Mouse (Mus musculus): ENCODE data around the gene Tmtc2. TPM values are rescaled to one million over a fixed set of nuclear protein-coding genes. Genes with fewer than 3 reads are reported as not detected.

Gene Tmtc2
- polyA plus RNA-seq, 1 experiment from 2014 or later, result 5.4 TPM

DNA sequence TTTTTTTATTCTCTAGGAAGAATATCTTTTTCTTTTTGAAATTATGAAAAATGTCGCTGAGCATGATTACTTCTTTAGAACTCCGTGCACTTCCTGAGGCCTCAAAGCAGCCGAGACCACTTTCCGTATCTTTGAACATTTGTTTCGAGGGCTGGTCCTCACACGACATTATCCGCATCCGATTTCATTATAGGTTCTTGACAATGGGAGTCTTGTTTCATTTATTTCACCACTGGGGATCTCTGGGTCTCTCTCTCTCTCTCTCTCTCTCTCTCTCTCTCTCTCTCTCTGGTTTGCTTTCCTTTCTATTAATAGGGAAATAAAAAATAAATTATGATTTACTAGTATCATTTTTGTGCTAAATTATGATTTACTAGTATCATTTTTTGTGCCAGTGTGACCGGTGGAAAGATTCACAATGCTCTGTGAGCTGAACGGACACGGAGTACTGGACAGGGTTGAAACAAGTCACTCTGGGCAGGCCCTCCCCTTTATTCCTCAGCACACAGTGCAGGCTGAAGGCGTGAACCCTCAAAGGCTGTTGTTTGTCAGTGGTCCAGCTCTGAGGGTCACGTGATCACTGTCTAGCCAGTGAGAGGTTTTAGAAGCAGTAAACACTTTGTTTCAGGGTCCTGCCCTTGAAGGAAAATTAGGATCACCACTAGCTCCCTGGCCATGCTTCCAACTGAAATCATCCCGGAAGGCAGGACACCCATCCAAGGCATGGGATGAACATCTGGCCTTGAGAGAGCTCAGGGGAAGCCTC, 84.1 kb downstream of the Tmtc2 start:
- H3K4me2 ChIP-seq (ENCODE audit: low read depth, low read length), result no peak overlapping the region
- H3K27ac ChIP-seq (ENCODE audit: low read length), result no peak overlapping the region
- 79% methylated on average over 14 of the region's 14 CpGs for WGBS
- no peaks in the 10 kb centered on the region for H3K27me3 ChIP-seq (replicated peaks; ENCODE audit: control insufficient read depth, insufficient read depth, low read length)
- no peaks in the 10 kb centered on the region for H3K9me3 ChIP-seq (ENCODE audit: control insufficient read depth, low read length)
- H3K4me3 ChIP-seq (ENCODE audit: low read length), result no peak overlapping the region
- ATAC-seq, result no peak
- no peak overlapping the region for H3K9ac ChIP-seq (ENCODE audit: low read depth, low read length)
- H3K4me1 ChIP-seq (ENCODE audit: control insufficient read depth, insufficient read depth, low read length), result peaks cover 5% of the 10 kb centered on the region; the same call in 1 of the 2 replicates
- H3K36me3 ChIP-seq (ENCODE audit: control insufficient read depth, insufficient read depth, low read length), result no peaks in the 10 kb centered on the region

GRCm38 (mm10) chr10:105486977-105487376, 87.3 kb downstream of the Tmtc2 start:
- Histone ChIP-seq H3K4me1 (ENCODE audit: control insufficient read depth, insufficient read depth, low read length) (no peaks in the 10 kb centered on the region), H3K9ac (ENCODE audit: low read depth, low read length) (no peak overlapping the region), H3K27ac (ENCODE audit: low read length) (no peak overlapping the region), H3K4me3 (ENCODE audit: low read length) (no peak overlapping the region), H3K36me3 (ENCODE audit: control insufficient read depth, insufficient read depth, low read length) (no peaks in the 10 kb centered on the region), H3K9me3 (ENCODE audit: control insufficient read depth, low read length) (no peaks in the 10 kb centered on the region), H3K27me3 (replicated peaks; ENCODE audit: control insufficient read depth, insufficient read depth, low read length) (no peaks in the 10 kb centered on the region), H3K4me2 (ENCODE audit: low read depth, low read length) (no peak overlapping the region)
- no peak for ATAC-seq
- WGBS, result 46% methylated on average over 4 of the region's 4 CpGs

DNA sequence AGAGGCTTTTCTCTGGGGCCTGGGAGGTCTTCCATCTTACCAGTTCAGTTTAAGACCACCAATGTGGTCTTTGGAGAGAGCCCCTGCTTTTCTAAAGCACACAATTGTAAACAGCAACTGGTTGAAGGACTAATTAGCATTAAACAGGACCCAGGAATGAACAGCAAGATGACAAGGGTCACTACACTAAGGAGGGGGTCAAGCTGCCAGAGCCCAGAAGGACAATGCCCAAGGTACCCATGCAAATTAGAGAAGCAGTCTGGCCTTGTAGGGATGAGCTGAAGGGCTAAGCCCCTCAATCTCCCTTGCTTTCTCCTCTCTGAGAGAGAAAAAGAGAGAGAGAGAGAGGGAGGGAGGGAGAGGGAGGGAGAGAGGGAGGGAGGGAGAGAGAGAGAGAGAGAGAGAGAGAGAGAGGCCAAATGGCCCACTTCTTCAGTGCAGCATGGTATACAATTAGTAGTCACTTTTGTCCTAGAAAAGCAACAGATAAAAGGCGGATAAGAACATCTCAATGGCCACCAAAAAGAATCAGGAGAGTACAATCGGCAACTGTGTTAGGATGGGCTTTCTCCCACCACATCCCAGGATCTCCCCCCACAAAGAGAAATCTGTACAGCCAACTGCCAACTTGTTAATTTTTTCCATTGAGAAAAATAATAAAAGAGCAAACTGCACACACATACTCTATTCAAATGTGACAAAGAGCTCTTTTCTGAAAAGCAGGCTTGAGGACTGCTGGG, 89.7 kb downstream of the Tmtc2 start:
- 81% methylated on average over 2 of the region's 2 CpGs for WGBS
- no peaks in the 10 kb centered on the region for H3K36me3 ChIP-seq (ENCODE audit: control insufficient read depth, insufficient read depth, low read length)
- H3K4me3 ChIP-seq (ENCODE audit: low read length), result no peak overlapping the region
- H3K9me3 ChIP-seq (ENCODE audit: control insufficient read depth, low read length), result no peaks in the 10 kb centered on the region
- H3K27me3 ChIP-seq (replicated peaks; ENCODE audit: control insufficient read depth, insufficient read depth, low read length), result no peaks in the 10 kb centered on the region
- H3K9ac ChIP-seq (ENCODE audit: low read depth, low read length), result no peak overlapping the region
- H3K27ac ChIP-seq (ENCODE audit: low read length), result no peak overlapping the region
- ATAC-seq, result no peak
- no peak overlapping the region for H3K4me2 ChIP-seq (ENCODE audit: low read depth, low read length)
- no peaks in the 10 kb centered on the region for H3K4me1 ChIP-seq (ENCODE audit: control insufficient read depth, insufficient read depth, low read length)

DNA sequence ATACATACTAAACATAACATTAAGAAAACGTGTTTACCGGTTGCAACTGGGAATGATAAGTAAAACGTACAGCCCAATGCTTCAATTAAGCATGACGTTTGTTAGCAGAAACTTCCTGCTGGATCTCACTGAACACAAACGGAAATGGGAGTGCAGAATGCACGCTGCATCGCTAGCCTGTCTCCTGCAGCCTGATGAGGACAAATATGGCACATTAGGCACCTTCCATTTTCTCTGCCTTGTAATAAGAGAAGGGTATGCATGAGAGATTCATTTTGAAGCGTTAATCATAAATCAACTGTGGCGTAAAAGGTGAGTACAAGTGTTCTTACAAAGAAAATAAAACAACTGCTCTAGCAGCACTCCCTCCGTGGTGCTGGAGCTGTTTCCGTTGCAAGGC, 94.5 kb downstream of the Tmtc2 start:
- Histone ChIP-seq H3K4me3 (ENCODE audit: low read length) (no peak overlapping the region), H3K4me2 (ENCODE audit: low read depth, low read length) (no peak overlapping the region)

DNA sequence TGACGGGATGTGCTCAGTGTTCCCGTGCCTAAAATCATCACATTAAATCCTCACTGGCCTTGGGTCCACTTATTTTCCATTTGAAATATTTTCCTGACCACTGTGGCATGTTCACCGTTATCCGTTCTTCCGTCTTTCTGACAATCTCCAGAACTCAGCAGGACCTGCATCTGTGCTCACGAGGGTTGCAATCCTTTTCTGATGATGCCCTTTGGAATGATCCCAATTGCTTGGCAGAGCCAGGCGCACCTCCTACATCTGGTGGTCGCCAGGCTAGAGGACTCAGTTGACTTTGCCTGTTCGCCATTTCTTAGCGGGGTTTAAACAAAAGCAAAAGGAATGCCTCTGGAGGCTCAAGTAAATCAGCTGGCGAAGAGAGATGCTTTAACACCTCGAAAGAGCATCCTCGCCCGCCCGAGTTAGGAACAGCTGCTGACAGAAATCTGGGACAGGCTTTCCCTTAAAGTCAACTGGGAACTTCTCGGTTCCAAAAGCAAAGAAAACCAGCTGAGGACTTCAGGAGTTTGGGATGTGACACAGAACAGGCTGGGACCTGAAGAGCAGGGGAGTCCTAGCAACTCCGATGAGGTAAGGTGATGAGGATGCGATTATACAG, 96.5 kb downstream of the Tmtc2 start:
- ATAC-seq, result no peak
- H3K36me3 ChIP-seq (ENCODE audit: control insufficient read depth, insufficient read depth, low read length), result no peaks in the 10 kb centered on the region
- WGBS, result 84% methylated on average over 18 of the region's 18 CpGs
- no peaks in the 10 kb centered on the region for H3K4me1 ChIP-seq (ENCODE audit: control insufficient read depth, insufficient read depth, low read length)
- H3K9ac ChIP-seq (ENCODE audit: low read depth, low read length), result no peak overlapping the region
- no peaks in the 10 kb centered on the region for H3K27me3 ChIP-seq (replicated peaks; ENCODE audit: control insufficient read depth, insufficient read depth, low read length)
- H3K9me3 ChIP-seq (ENCODE audit: control insufficient read depth, low read length), result no peaks in the 10 kb centered on the region
- H3K4me2 ChIP-seq (ENCODE audit: low read depth, low read length), result no peak overlapping the region
- no peak overlapping the region for H3K27ac ChIP-seq (ENCODE audit: low read length)
- H3K4me3 ChIP-seq (ENCODE audit: low read length), result no peak overlapping the region

More for the DNA sequence above, 94.5 kb downstream of the Tmtc2 start:
- no peaks in the 10 kb centered on the region for H3K36me3 ChIP-seq (ENCODE audit: control insufficient read depth, insufficient read depth, low read length)
- no peaks in the 10 kb centered on the region for H3K4me1 ChIP-seq (ENCODE audit: control insufficient read depth, insufficient read depth, low read length)
- no peak for ATAC-seq
- WGBS, result 67% methylated on average over 11 of the region's 11 CpGs
- H3K9ac ChIP-seq (ENCODE audit: low read depth, low read length), result no peak overlapping the region
- H3K27ac ChIP-seq (ENCODE audit: low read length), result no peak overlapping the region
- no peaks in the 10 kb centered on the region for H3K27me3 ChIP-seq (replicated peaks; ENCODE audit: control insufficient read depth, insufficient read depth, low read length)
- H3K9me3 ChIP-seq (ENCODE audit: control insufficient read depth, low read length), result no peaks in the 10 kb centered on the region

DNA sequence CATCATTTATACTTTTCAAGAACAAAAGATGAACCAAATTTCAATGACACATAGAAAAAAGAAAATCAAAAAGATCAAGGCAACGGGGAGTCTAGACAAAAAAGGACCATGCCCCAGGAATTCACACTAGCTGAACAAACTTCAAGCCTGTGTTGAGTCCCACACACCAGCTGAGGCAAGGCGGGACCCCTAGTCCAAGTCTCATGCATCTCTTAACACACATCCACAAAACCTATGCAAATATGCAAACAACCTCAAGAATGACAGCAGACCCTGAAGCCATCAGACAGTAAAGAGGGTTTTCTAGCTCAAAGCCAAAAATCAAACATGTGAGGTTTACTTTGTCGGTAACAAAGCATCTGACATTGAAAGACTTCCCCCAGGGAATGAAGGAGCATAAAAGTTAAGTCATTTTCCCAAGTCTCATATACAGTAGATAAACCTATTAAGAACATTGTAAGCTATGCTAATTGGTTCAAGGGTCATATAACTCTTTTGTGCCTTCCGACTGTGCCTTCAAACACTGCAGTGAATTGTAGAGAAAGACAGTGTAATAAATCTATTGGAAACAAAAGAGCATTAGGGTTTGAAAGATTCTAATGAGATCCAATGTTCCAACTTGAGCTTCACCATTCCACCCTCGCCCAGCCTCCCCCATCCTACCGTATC, 100.0 kb downstream of the Tmtc2 start:
- 79% methylated on average over 6 of the region's 6 CpGs for WGBS

DNA sequence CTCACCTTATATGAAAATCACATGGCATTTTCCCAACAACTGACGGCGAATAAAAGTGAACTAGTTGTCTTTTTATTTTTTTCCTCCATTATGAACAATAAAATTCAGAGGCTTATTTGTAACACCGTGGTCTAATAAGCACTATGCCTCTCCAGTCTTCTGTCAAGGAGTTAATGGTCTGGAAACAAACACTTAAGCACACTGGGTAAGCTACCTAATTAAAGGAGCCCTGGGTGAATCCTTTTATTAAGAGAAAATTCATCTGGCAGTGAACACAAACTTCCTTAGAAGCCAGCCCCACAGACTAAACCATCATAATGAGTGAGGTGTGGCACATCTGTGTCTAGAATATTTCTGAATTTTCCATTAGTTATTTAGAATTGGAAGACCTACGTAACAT, 109.9 kb downstream of the Tmtc2 start:
- Histone ChIP-seq H3K4me3 (ENCODE audit: low read length) (no peak overlapping the region), H3K9ac (ENCODE audit: low read depth, low read length) (no peak overlapping the region), H3K4me2 (ENCODE audit: low read depth, low read length) (no peak overlapping the region), H3K4me1 (ENCODE audit: control insufficient read depth, insufficient read depth, low read length) (no peaks in the 10 kb centered on the region), H3K27me3 (replicated peaks; ENCODE audit: control insufficient read depth, insufficient read depth, low read length) (no peaks in the 10 kb centered on the region), H3K27ac (ENCODE audit: low read length) (no peak overlapping the region), H3K9me3 (ENCODE audit: control insufficient read depth, low read length) (no peaks in the 10 kb centered on the region), H3K36me3 (ENCODE audit: control insufficient read depth, insufficient read depth, low read length) (no peaks in the 10 kb centered on the region)
- 89% methylated on average over 4 of the region's 4 CpGs for WGBS
- ATAC-seq, result no peak

More for the DNA sequence above, 100.0 kb downstream of the Tmtc2 start:
- ATAC-seq, result no peak
- no peak overlapping the region for H3K4me2 ChIP-seq (ENCODE audit: low read depth, low read length)
- no peak overlapping the region for H3K27ac ChIP-seq (ENCODE audit: low read length)
- H3K9me3 ChIP-seq (ENCODE audit: control insufficient read depth, low read length), result no peaks in the 10 kb centered on the region
- no peak overlapping the region for H3K4me3 ChIP-seq (ENCODE audit: low read length)
- no peaks in the 10 kb centered on the region for H3K36me3 ChIP-seq (ENCODE audit: control insufficient read depth, insufficient read depth, low read length)
- no peaks in the 10 kb centered on the region for H3K27me3 ChIP-seq (replicated peaks; ENCODE audit: control insufficient read depth, insufficient read depth, low read length)
- no peak overlapping the region for H3K9ac ChIP-seq (ENCODE audit: low read depth, low read length)
- H3K4me1 ChIP-seq (ENCODE audit: control insufficient read depth, insufficient read depth, low read length), result no peaks in the 10 kb centered on the region

- Histone ChIP-seq H3K27ac (ENCODE audit: low read length) (no peak overlapping the region), H3K4me3 (ENCODE audit: low read length) (no peak overlapping the region), H3K36me3 (ENCODE audit: control insufficient read depth, insufficient read depth, low read length) (no peaks in the 10 kb centered on the region), H3K9me3 (ENCODE audit: control insufficient read depth, low read length) (no peaks in the 10 kb centered on the region), H3K4me1 (ENCODE audit: control insufficient read depth, insufficient read depth, low read length) (no peaks in the 10 kb centered on the region), H3K27me3 (replicated peaks; ENCODE audit: control insufficient read depth, insufficient read depth, low read length) (no peaks in the 10 kb centered on the region), H3K9ac (ENCODE audit: low read depth, low read length) (no peak overlapping the region), H3K4me2 (ENCODE audit: low read depth, low read length) (no peak overlapping the region)
- 82% methylated on average over 8 of the region's 8 CpGs for WGBS
- no peak for ATAC-seq
These were observed 120.8 kb downstream of the Tmtc2 start for GRCm38 (mm10) chr10:105453441-105453840.

DNA sequence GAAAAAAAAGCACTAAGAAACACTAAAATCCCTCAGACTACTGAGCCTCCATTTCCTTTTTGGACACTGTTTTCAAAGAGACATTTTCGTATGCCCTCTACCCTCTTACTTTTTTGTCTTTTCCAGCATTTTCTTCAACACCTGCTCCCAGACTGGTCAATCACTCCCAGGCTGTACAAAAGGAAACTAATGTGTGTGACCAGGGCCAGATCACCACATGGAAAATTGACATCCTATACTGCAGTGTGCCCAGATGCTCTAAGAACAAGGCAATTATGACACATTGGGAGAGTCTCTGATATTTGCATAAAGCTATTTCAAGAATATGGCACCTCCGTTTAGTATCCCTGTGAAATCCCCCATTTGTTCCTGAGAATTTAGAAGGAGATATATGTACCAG, 127.1 kb downstream of the Tmtc2 start:
- H3K4me3 ChIP-seq (ENCODE audit: low read length), result no peak overlapping the region
- H3K9ac ChIP-seq (ENCODE audit: low read depth, low read length), result no peak overlapping the region
- WGBS, result 87% methylated on average over 2 of the region's 2 CpGs

More for the DNA sequence above, 127.1 kb downstream of the Tmtc2 start:
- H3K4me1 ChIP-seq (ENCODE audit: control insufficient read depth, insufficient read depth, low read length), result no peaks in the 10 kb centered on the region
- H3K9me3 ChIP-seq (ENCODE audit: control insufficient read depth, low read length), result no peaks in the 10 kb centered on the region
- H3K27me3 ChIP-seq (replicated peaks; ENCODE audit: control insufficient read depth, insufficient read depth, low read length), result no peaks in the 10 kb centered on the region
- no peak overlapping the region for H3K4me2 ChIP-seq (ENCODE audit: low read depth, low read length)
- H3K36me3 ChIP-seq (ENCODE audit: control insufficient read depth, insufficient read depth, low read length), result no peaks in the 10 kb centered on the region
- no peak overlapping the region for H3K27ac ChIP-seq (ENCODE audit: low read length)
- no peak for ATAC-seq

Data from intestine, embryonic 16.5 days (tissue).